Mouse (Mus musculus): ENCODE data around the gene Gtsf2. TPM values are rescaled to one million over a fixed set of nuclear protein-coding genes. Genes with fewer than 3 reads are reported as not detected.
"Not testable (repeated sequence)": the region's sequence is repeated elsewhere in the genome, so short reads cannot be mapped to it uniquely, and the experiment has no call there.

Gtsf2 gene
- polyA plus RNA-seq, 1 experiment: not detected

GRCm38 (mm10) chr15:103453551-103454218, 5.4 kb upstream of the Gtsf2 start, which contains the start of gene Nckap1l:
Gene Nckap1l (plus strand): TSS chr15:103453794.
- Histone ChIP-seq H3K4me1 (ENCODE audit: control insufficient read depth, insufficient read depth, insufficient read length, low read length) (no peaks in the 10 kb centered on the region), H3K4me3 (ENCODE audit: insufficient read depth, low read depth, low read length) (peak within 1 kb of the TSS; percentile 52), H3K27ac (replicated peaks; ENCODE audit: low read depth, low read length) (no peak within 1 kb of the TSS)

- H3K4me3 ChIP-seq (ENCODE audit: insufficient read depth, low read depth, low read length); H3K27ac ChIP-seq (replicated peaks; ENCODE audit: low read depth, low read length); H3K4me1 ChIP-seq (ENCODE audit: control insufficient read depth, insufficient read depth, insufficient read length, low read length): not testable (repeated sequence)
These were observed 2.3 kb downstream of the Gtsf2 start for GRCm38 (mm10) chr15:103445966-103446365.

- no peak within 1 kb of the TSS for H3K4me3 ChIP-seq (ENCODE audit: insufficient read depth, low read depth, low read length)
- H3K4me1 ChIP-seq (ENCODE audit: control insufficient read depth, insufficient read depth, insufficient read length, low read length): no peaks in the 10 kb centered on the region
- H3K27ac ChIP-seq (replicated peaks; ENCODE audit: low read depth, low read length): no peak within 1 kb of the TSS
These were observed 18.0 kb downstream of the Gtsf2 start, which contains the start of gene Gtsf1 for GRCm38 (mm10) chr15:103430241-103430640. Gene Gtsf1 (minus strand): TSS chr15:103430470.

- Histone ChIP-seq H3K4me1 (ENCODE audit: control insufficient read depth, insufficient read depth, insufficient read length, low read length) (no peaks in the 10 kb centered on the region), H3K4me3 (ENCODE audit: insufficient read depth, low read depth, low read length) (no peak overlapping the region), H3K27ac (replicated peaks; ENCODE audit: low read depth, low read length) (no peak overlapping the region)
These were observed 21.3 kb downstream of the Gtsf2 start for GRCm38 (mm10) chr15:103427017-103427416.

- not testable (repeated sequence) for H3K4me1 ChIP-seq (ENCODE audit: control insufficient read depth, insufficient read depth, insufficient read length, low read length); H3K4me3 ChIP-seq (ENCODE audit: insufficient read depth, low read depth, low read length); H3K27ac ChIP-seq (replicated peaks; ENCODE audit: low read depth, low read length)
These were observed 42.7 kb downstream of the Gtsf2 start for GRCm38 (mm10) chr15:103405586-103405985.

GRCm38 (mm10) chr15:103401361-103401760, 46.9 kb downstream of the Gtsf2 start:
- no peak overlapping the region for H3K4me3 ChIP-seq (ENCODE audit: insufficient read depth, low read depth, low read length)
- no peak overlapping the region for H3K27ac ChIP-seq (replicated peaks; ENCODE audit: low read depth, low read length)
- no peaks in the 10 kb centered on the region for H3K4me1 ChIP-seq (ENCODE audit: control insufficient read depth, insufficient read depth, insufficient read length, low read length)

- Histone ChIP-seq H3K4me3 (ENCODE audit: insufficient read depth, low read depth, low read length) (no peak overlapping the region), H3K4me1 (ENCODE audit: control insufficient read depth, insufficient read depth, insufficient read length, low read length) (no peaks in the 10 kb centered on the region), H3K27ac (replicated peaks; ENCODE audit: low read depth, low read length) (no peak overlapping the region)
These were observed 54.7 kb downstream of the Gtsf2 start for GRCm38 (mm10) chr15:103393577-103393976.

Other genes starting within 250 kb of the Gtsf2 start
- gene Cbx5, start 208.7 kb downstream of the Gtsf2 start, polyA plus RNA-seq (2012; ENCODE audit: insufficient read depth, insufficient read length, missing spikeins): 29.2 and 37.9 TPM in 2 replicates
- gene Hnrnpa1, start 208.0 kb downstream of the Gtsf2 start, polyA plus RNA-seq (2012; ENCODE audit: insufficient read depth, insufficient read length, missing spikeins): 50.5 and 76.9 TPM in 2 replicates
- gene Nfe2, start 190.1 kb downstream of the Gtsf2 start, polyA plus RNA-seq (2012; ENCODE audit: insufficient read depth, insufficient read length, missing spikeins): not detected in 2 replicates
- 85.4 and 95.1 TPM in 2 replicates for gene Copz1, start 175.8 kb downstream of the Gtsf2 start, polyA plus RNA-seq (2012; ENCODE audit: insufficient read depth, insufficient read length, missing spikeins)
- gene Gpr84, start 137.9 kb downstream of the Gtsf2 start, polyA plus RNA-seq (2012; ENCODE audit: insufficient read depth, insufficient read length, missing spikeins): not detected in 2 replicates
- gene Zfp385a, start 108.4 kb downstream of the Gtsf2 start, polyA plus RNA-seq (2012; ENCODE audit: insufficient read depth, insufficient read length, missing spikeins): 12.2 and 17.4 TPM in 2 replicates
- 2.7 and 5.3 TPM in 2 replicates for gene Itga5, start 81.7 kb downstream of the Gtsf2 start, polyA plus RNA-seq (2012; ENCODE audit: insufficient read depth, insufficient read length, missing spikeins)
- gene Gtsf1, start 18.0 kb downstream of the Gtsf2 start, polyA plus RNA-seq (2012; ENCODE audit: insufficient read depth, insufficient read length, missing spikeins): not detected in 2 replicates
- 3.4 and 3.6 TPM in 2 replicates for gene Nckap1l, start 5.3 kb upstream of the Gtsf2 start, polyA plus RNA-seq (2012; ENCODE audit: insufficient read depth, insufficient read length, missing spikeins)
- gene Pde1b, start 54.6 kb upstream of the Gtsf2 start, polyA plus RNA-seq (2012; ENCODE audit: insufficient read depth, insufficient read length, missing spikeins): 2.2 and 3.3 TPM in 2 replicates
- 74.7 and 87.6 TPM in 2 replicates for gene Ppp1r1a, start 89.5 kb upstream of the Gtsf2 start, polyA plus RNA-seq (2012; ENCODE audit: insufficient read depth, insufficient read length, missing spikeins)
- gene Glycam1, start 116.6 kb upstream of the Gtsf2 start, polyA plus RNA-seq (2012; ENCODE audit: insufficient read depth, insufficient read length, missing spikeins): not detected in 2 replicates